Mouse (Mus musculus) lung, adult 2 months (tissue): ENCODE results near the gene Oxtr. TPM values are rescaled to one million over a fixed set of nuclear protein-coding genes. Genes with fewer than 3 reads are reported as not detected.

Experiments used
- DNase-seq: peaks from one replicate; pipeline ENCODE4 v3.0.0; 2022
- H3K4me1 ChIP-seq: fragments of 200-500 bp; 2 replicates; pipeline ENCODE4 v1.6.1; 2011; ENCODE audit warnings: low read length; ENCODE audit not compliant: control insufficient read depth, insufficient read depth
- H3K4me3 ChIP-seq: fragments of 200-500 bp; replicated peaks from 2 replicates; pipeline ENCODE3; 2011; ENCODE audit warnings: low read depth, mild to moderate bottlenecking, control low read depth, low read length; ENCODE audit errors: extremely low read depth
- CTCF ChIP-seq: fragments of 200-500 bp; IDR thresholded peaks from 2 replicates; pipeline ENCODE4 v1.5.1; 2011; ENCODE audit warnings: mild to moderate bottlenecking, low read length, control low read depth; ENCODE audit not compliant: insufficient read depth
- POLR2A ChIP-seq: fragments of 200-500 bp; IDR thresholded peaks from 2 replicates; pipeline ENCODE4 v1.6.1; 2011; ENCODE audit warnings: low read depth, mild to moderate bottlenecking, control low read depth, low read length, borderline replicate concordance; ENCODE audit errors: extremely low read depth
- WGBS: fragments of 180-500 bp; shearing (Covaris S2); methylation state at CpG from one replicate; pipeline ENCODE4 v1.1.7; 2018; 5-methylcytosine and 5-hydroxymethylcytosine counted together
- polyA plus RNA-seq: library from polyadenylated mRNA; depleted of rRNA; stranded (reverse); fragments of >200 nt; gene quantifications from 2 replicates; pipeline ENCODE4 v1.2.3, GENCODE M21; 2012; rRNA removed

Oxtr gene
- polyA plus RNA-seq, 1 experiment, result 0.18 TPM

- 44% methylated on average over 12 of the region's 12 CpGs for WGBS
- peak within 1 kb of the TSS; percentile 27 for H3K4me3 ChIP-seq
- DNase-seq, result no peak
- peaks cover 2% of the 10 kb centered on the region; the same call in 1 of the 2 replicates for H3K4me1 ChIP-seq
- TF ChIP-seq CTCF (no peak), POLR2A (no peak)
Measured at GRCm38 (mm10) chr6:112459341-112459749, 30.4 kb downstream of the Oxtr start, which contains the start of gene Cav3. Gene Cav3 (plus strand): TSS chr6:112459505.

GRCm38 (mm10) chr6:112445675-112446074, 44.1 kb downstream of the Oxtr start:
- no peak for DNase-seq
- no peaks in the 10 kb centered on the region for H3K4me1 ChIP-seq
- no peak for TF ChIP-seq POLR2A
- TF ChIP-seq CTCF, result no peak
- 73% methylated on average over 3 of the region's 3 CpGs for WGBS
- H3K4me3 ChIP-seq, result no peak overlapping the region

GRCm38 (mm10) chr6:112426018-112426732, 63.6 kb downstream of the Oxtr start:
- no peak for DNase-seq
- 47% methylated on average over 6 of the region's 6 CpGs for WGBS
- Histone ChIP-seq H3K4me1 (no peaks in the 10 kb centered on the region; the same call in 1 of the 2 replicates), H3K4me3 (no peak overlapping the region)
- no peak for TF ChIP-seq POLR2A
- TF ChIP-seq CTCF, result no peak

GRCm38 (mm10) chr6:112423746-112424501, 65.8 kb downstream of the Oxtr start:
- DNase-seq, result no peak
- Histone ChIP-seq H3K4me3 (no peak overlapping the region), H3K4me1 (no peaks in the 10 kb centered on the region; the same call in 1 of the 2 replicates)
- TF ChIP-seq CTCF, result no peak
- TF ChIP-seq POLR2A, result no peak
- 60% methylated on average over 8 of the region's 8 CpGs for WGBS

Other genes with a start within 250 kb of the Oxtr start
- 11.9 and 13.6 TPM in 2 replicates for gene Lmcd1, start 216.2 kb downstream of the Oxtr start, polyA plus RNA-seq
- gene Ssu2, start 101.9 kb downstream of the Oxtr start, polyA plus RNA-seq, result 1.2 and 1.3 TPM in 2 replicates
- gene Cav3, start 30.4 kb downstream of the Oxtr start, polyA plus RNA-seq, result 5.0 and 19.7 TPM in 2 replicates
- 1.1 and 1.6 TPM in 2 replicates for gene Rad18, start 206.7 kb upstream of the Oxtr start, polyA plus RNA-seq